Mouse (Mus musculus) layer of hippocampus, postnatal 25 days (tissue): ENCODE data around the gene Serpina3m. TPM values are rescaled to one million over a fixed set of nuclear protein-coding genes. Genes with fewer than 3 reads are reported as not detected.
"Not testable (repeated sequence)": the region's sequence is repeated elsewhere in the genome, so short reads cannot be mapped to it uniquely, and the experiment has no call there.

ENCODE experiments used
- DNase-seq, 2 experiments: peaks; one replicate each; pipeline ENCODE4 v3.0.0; 2022; ENCODE audit warnings: mixed read lengths in 2 of 2, low spot score in 1 of 2; ENCODE audit errors: extremely low spot score in 1 of 2
- total RNA-seq, 2 experiments: library from RNA; stranded (reverse); gene quantifications; 2 replicates each; pipeline ENCODE4 v1.2.3; 2021

Gene Serpina3m
- under 1 TPM; 0.49 to 0.52 TPM for total RNA-seq

DNA sequence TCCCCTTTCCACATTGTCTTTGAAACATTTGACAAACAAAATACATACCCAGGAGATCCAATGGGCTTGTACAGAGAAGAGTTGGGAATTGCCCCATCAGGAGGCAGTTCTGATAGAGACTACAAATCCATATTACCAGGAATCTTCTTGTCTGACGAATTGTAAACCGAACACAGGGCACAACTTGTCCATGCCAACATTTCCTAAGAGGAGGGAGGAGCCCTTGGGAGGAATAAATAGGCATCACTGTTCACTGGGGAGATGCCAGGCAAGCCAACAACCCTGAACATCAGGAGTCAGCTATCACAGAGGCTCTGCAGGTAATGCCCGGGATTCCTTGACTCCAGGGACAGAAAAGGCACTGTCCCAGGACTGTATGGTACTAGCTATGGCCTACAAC lies at the start of gene Serpina3m, which contains the start of gene Serpina3k:
Gene Serpina3m, plus strand, starts transcription at position 261 of the 400 bp plus-strand sequence.
Gene Serpina3k, plus strand, starts transcription at position 261 of the 400 bp plus-strand sequence.
- not testable (repeated sequence) for DNase-seq

GRCm38 (mm10) chr12:104289872-104290271 lies 48.4 kb upstream of the Serpina3m start:
- DNase-seq = no peak

- DNase-seq = no peak
Measured at GRCm38 (mm10) chr12:104293963-104294362, 44.3 kb upstream of the Serpina3m start.

DNA sequence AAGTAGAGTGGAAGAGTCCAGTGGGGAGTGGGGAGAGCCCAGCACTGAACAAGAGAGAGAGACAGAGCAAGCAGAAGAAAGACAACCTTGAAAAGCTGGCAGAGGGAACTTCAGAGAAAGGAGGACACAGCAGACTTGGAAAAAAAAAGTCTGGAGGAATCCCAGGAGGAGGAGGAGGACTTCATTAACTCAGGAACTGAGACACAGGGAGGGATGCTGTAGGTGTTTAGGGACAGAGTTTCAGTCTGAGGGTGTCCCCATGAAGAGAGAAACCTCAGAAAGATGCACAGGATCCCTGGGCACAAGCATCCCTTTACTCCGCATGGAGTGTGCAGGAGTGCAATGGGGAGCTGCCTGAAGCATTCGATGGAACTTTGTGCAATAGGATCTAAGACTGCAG lies 40.2 kb upstream of the Serpina3m start:
- DNase-seq = no peak

- no peak for DNase-seq
Measured at GRCm38 (mm10) chr12:104305991-104306390, 32.3 kb upstream of the Serpina3m start.

- DNase-seq = no peak
Measured at GRCm38 (mm10) chr12:104314253-104314652, 24.0 kb upstream of the Serpina3m start, which contains the start of gene Serpina3j. Gene Serpina3j (plus strand): TSS chr12:104314553.

DNA sequence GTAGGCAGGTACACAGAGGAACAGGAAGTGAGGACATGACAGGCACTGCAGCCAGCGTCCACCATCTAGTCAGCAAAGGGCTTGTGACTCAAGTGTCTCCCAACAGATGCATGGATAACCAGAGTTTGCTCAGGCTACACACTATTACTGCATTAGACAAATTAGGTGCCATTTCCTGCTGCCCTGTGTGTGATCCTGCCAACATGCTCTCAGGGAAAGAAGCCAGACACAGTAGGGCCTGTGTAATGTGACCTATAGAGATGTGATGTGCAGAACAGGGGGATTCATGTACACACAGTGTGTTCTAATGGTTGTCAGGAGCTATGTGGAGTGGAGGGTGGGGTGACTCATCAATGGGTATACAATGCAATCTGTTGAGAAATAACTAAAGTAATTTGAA lies 15.8 kb upstream of the Serpina3m start:
- DNase-seq = no peak

- no peak for DNase-seq
Measured at GRCm38 (mm10) chr12:104331701-104332100, 6.6 kb upstream of the Serpina3m start.

DNA sequence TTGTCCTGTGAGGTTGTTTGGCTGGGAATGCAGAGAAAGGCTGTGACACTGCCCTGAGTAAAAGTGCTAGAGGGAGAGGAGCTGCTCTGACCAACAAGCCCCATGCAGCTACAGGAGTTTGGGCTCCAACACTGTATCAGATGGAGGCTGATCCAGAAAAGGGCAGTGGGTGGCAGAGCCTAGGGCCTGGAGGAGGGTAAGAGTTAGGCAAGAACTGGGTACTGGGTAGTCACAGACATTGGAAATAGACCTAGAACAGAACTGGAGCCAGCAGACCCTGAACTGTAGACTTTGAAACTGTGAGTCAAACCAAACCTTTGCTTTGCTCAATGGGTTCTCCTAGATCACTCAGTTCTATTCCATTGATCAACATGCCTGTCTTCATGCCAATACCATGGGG lies 1.4 kb upstream of the Serpina3m start:
- not testable (repeated sequence) for DNase-seq

GRCm38 (mm10) chr12:104338705-104339104 lies 419 bp downstream of the Serpina3m start:
- DNase-seq = no peak

- DNase-seq = not testable (repeated sequence)
Measured at GRCm38 (mm10) chr12:104342489-104342888, 4.2 kb downstream of the Serpina3m start.

DNA sequence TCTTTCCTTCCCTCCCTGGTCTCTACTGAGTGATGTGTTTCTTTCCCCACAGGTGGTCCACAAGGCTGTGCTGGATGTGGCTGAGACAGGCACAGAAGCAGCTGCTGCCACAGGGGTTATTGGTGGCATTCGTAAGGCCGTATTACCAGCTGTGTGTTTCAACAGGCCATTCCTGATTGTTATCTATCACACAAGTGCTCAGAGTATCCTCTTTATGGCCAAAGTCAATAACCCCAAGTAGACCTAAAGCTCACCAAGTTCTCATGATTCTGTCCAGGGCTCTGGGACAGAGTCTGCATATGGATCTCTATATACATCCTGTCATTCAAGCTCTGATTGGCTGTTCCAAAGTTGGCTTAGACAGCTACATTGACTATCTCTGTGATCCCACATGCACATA lies 6.9 kb downstream of the Serpina3m start:
- DNase-seq = no peak

- no peak for DNase-seq
Measured at GRCm38 (mm10) chr12:104345707-104346106, 7.4 kb downstream of the Serpina3m start.

GRCm38 (mm10) chr12:104347091-104347490 lies 8.8 kb downstream of the Serpina3m start:
- no peak for DNase-seq

- peak; percentile 28 to 70 for DNase-seq
Measured at GRCm38 (mm10) chr12:104351812-104352211, 13.5 kb downstream of the Serpina3m start.

DNA sequence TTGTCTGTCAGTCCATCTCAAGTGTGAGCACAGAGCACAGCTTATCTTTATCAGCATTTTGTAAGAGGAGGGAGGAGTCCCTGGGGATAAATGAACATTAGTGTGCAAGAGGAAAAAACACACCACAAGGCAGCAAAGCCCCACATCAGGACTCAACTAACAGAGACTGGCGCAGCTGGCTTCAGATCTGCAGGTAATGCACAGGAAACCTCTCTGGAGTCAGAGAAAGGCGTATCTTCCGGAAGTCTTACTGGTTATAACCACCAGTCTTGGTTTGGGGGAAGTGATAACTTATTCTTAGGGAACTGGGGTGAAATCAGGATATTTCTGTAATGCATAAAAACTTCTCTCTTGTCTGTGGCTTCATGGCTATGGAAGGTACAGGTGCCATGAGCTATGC lies 17.7 kb downstream of the Serpina3m start:
- DNase-seq = no peak

- no peak for DNase-seq
Measured at GRCm38 (mm10) chr12:104369986-104370385, 31.7 kb downstream of the Serpina3m start.

- not testable (repeated sequence) for DNase-seq
Measured at GRCm38 (mm10) chr12:104377179-104377578, 38.9 kb downstream of the Serpina3m start.

DNA sequence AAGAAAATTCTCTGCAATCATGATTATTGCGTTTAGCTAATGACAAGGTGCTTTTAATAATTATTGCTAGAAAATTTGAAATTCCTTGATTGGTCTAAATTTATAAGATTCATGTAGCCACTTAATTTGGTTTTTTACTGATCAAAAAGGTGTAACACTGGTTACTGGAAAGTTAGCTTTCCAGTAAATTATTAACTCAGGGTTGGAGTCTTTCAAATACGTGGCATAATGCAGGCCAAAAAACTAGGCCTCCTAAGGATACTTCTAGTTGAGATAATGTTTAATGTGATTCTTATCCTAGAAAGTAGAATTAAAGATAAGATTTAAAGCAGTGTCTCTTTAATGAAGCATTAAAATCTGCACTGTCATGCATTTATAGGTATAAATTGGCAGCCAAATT lies 40.1 kb downstream of the Serpina3m start:
- DNase-seq = not testable (repeated sequence)

GRCm38 (mm10) chr12:104378815-104379214 lies 40.5 kb downstream of the Serpina3m start:
- DNase-seq = not testable (repeated sequence)

GRCm38 (mm10) chr12:104379856-104380255 lies 41.6 kb downstream of the Serpina3m start:
- no peak for DNase-seq

GRCm38 (mm10) chr12:104381071-104381604 lies 42.9 kb downstream of the Serpina3m start:
- DNase-seq = not testable (repeated sequence)
